Mouse (Mus musculus) left cerebral cortex, adult 9 months (tissue): Measurements from ENCODE around the gene Mtfp1.
"Not testable (repeated sequence)": the region's sequence is repeated elsewhere in the genome, so short reads cannot be mapped to it uniquely, and the experiment has no call there.

Experiments used
- DNase-seq, 2 experiments: peaks; one replicate each; pipeline ENCODE4 v3.0.0; 2022; ENCODE audit warnings: low spot score in 2 of 2

The Mtfp1 gene

GRCm38 (mm10) chr11:4095171-4096053 is at the start of gene Mtfp1:
Mtfp1 (minus strand) TSS chr11:4095445.
- DNase-seq = peak in 1 of 2 experiments; percentile 75

GRCm38 (mm10) chr11:4143281-4144062 is 48.2 kb upstream of the Mtfp1 start:
- DNase-seq = no peak

GRCm38 (mm10) chr11:4142352-4142751 is 47.1 kb upstream of the Mtfp1 start:
- no peak for DNase-seq

GRCm38 (mm10) chr11:4141505-4141904 is 46.3 kb upstream of the Mtfp1 start:
- DNase-seq = no peak

GRCm38 (mm10) chr11:4138964-4139363 is 43.7 kb upstream of the Mtfp1 start:
- DNase-seq = no peak

- DNase-seq = peak in 1 of 2 experiments; percentile 82
Measured at GRCm38 (mm10) chr11:4134986-4135935, 40.0 kb upstream of the Mtfp1 start, which contains the start of gene Rnf215. Rnf215 (plus strand) TSS chr11:4135202.

GRCm38 (mm10) chr11:4134400-4134799 is 39.2 kb upstream of the Mtfp1 start:
- no peak for DNase-seq

- DNase-seq = no peak
Measured at GRCm38 (mm10) chr11:4133450-4133849, 38.2 kb upstream of the Mtfp1 start.

- DNase-seq = not testable (repeated sequence)
Measured at GRCm38 (mm10) chr11:4128461-4128860, 33.2 kb upstream of the Mtfp1 start.

GRCm38 (mm10) chr11:4127059-4127458 is 31.8 kb upstream of the Mtfp1 start:
- no peak for DNase-seq

- peak in 1 of 2 experiments; percentile 58 for DNase-seq
Measured at GRCm38 (mm10) chr11:4123922-4124321, 28.7 kb upstream of the Mtfp1 start.

- no peak for DNase-seq
Measured at GRCm38 (mm10) chr11:4122742-4123579, 27.7 kb upstream of the Mtfp1 start, which contains the start of gene Sec14l2. Sec14l2 (minus strand) TSS chr11:4123415.

GRCm38 (mm10) chr11:4122226-4122625 is 27.0 kb upstream of the Mtfp1 start:
- no peak for DNase-seq

GRCm38 (mm10) chr11:4121691-4122090 is 26.4 kb upstream of the Mtfp1 start:
- no peak for DNase-seq

- DNase-seq = no peak
Measured at GRCm38 (mm10) chr11:4119635-4120034, 24.4 kb upstream of the Mtfp1 start.

- DNase-seq = peak in 1 of 2 experiments; percentile 84
Measured at GRCm38 (mm10) chr11:4118081-4118921, 23.1 kb upstream of the Mtfp1 start.

GRCm38 (mm10) chr11:4117372-4118071 is 22.3 kb upstream of the Mtfp1 start:
- no peak for DNase-seq

GRCm38 (mm10) chr11:4116458-4117141 is 21.4 kb upstream of the Mtfp1 start:
- peak in 1 of 2 experiments; percentile 71 for DNase-seq
